Mouse (Mus musculus): ENCODE measurements around the gene Eaf2. TPM values are rescaled to one million over a fixed set of nuclear protein-coding genes. Genes with fewer than 3 reads are reported as not detected.

Gene Eaf2
- polyA plus RNA-seq, 1 experiment from 2014 or later, result 1.3 TPM

DNA sequence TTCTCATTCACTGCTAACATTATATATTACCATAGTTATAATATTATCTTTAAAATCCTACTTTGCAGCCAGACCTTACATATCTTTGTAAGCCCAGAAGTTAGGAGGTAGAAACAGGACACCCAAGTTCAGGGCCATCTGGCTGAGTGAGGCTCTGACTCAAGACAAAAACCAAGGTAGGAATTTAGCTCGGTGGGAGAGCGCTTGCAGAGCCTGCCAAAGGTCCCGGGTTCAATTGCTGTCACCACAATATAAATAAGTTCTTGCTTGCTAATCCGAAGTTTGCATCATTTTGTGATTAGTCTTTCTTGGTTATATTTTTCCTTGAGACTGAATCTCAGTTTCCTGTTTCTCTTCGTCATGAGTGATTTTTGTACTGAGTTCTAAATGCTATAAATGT lies 28.4 kb upstream of the Eaf2 start:
- WGBS, result 84% methylated on average over 5 of the region's 5 CpGs
- H3K4me1 ChIP-seq (replicated peaks; ENCODE audit: control insufficient read depth, insufficient read depth, low read length), result no peaks in the 10 kb centered on the region
- no peaks in the 10 kb centered on the region for H3K9me3 ChIP-seq (ENCODE audit: control insufficient read depth, low read length)
- H3K27me3 ChIP-seq (ENCODE audit: control insufficient read depth, insufficient read depth, low read depth, low read length), result no peaks in the 10 kb centered on the region
- H3K36me3 ChIP-seq (ENCODE audit: control insufficient read depth, insufficient read depth, low read length), result peaks cover 24% of the 10 kb centered on the region
- no peak overlapping the region for H3K4me2 ChIP-seq (ENCODE audit: low read depth, low read length)
- H3K9ac ChIP-seq (ENCODE audit: low read length), result no peak overlapping the region
- ATAC-seq (ENCODE audit: low read depth), result no peak
- H3K27ac ChIP-seq (ENCODE audit: low read length), result no peak overlapping the region
- no peak overlapping the region for H3K4me3 ChIP-seq (ENCODE audit: low read length)

DNA sequence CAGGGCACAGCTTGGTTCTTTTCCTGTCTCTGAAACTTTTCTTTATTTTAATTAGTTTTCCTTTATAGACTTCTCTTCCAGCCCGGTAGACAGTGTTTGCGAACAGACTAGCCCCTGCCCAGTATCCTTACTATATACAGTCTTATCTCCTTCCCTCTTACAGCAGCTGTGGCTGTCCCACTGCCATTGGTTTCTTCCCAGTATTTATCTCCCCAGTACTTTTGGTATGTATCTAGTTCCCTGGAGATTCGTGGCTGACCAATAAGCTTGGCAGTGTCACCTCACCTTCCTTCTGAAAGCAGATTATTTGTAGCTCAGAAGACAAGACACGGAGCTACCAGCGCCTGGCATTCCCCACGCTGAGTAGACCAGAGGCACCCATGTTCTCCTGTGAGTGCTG lies 21.9 kb upstream of the Eaf2 start:
- Histone ChIP-seq H3K4me1 (replicated peaks; ENCODE audit: control insufficient read depth, insufficient read depth, low read length) (no peaks in the 10 kb centered on the region), H3K9ac (ENCODE audit: low read length) (no peak overlapping the region), H3K36me3 (ENCODE audit: control insufficient read depth, insufficient read depth, low read length) (peaks cover 33% of the 10 kb centered on the region), H3K27ac (ENCODE audit: low read length) (no peak overlapping the region), H3K4me3 (ENCODE audit: low read length) (no peak overlapping the region), H3K27me3 (ENCODE audit: control insufficient read depth, insufficient read depth, low read depth, low read length) (no peaks in the 10 kb centered on the region), H3K9me3 (ENCODE audit: control insufficient read depth, low read length) (no peaks in the 10 kb centered on the region), H3K4me2 (ENCODE audit: low read depth, low read length) (no peak overlapping the region)
- 86% methylated on average over 6 of the region's 6 CpGs for WGBS
- ATAC-seq (ENCODE audit: low read depth), result no peak

DNA sequence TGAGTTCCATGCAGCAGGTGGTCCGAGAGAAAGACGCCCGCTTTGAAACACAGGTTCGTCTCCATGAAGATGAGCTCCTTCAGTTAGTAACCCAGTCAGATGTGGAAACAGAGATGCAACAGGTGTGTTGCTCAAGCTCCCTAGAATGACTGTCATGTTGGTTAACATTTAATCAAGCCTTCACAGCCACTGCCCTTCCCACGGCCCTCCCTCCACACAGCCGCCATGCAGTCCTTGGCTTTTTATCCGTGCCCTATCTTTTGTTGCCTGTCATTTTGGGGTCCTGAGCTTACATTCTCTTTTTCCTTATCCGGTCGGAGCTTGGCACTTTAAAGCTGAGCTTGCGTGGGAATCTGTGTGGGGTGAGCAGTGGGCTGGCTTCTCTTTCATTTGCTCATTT lies 18.5 kb upstream of the Eaf2 start:
- H3K4me3 ChIP-seq (ENCODE audit: low read length), result no peak overlapping the region
- no peak for ATAC-seq (ENCODE audit: low read depth)
- H3K27me3 ChIP-seq (ENCODE audit: control insufficient read depth, insufficient read depth, low read depth, low read length), result no peaks in the 10 kb centered on the region
- no peaks in the 10 kb centered on the region for H3K4me1 ChIP-seq (replicated peaks; ENCODE audit: control insufficient read depth, insufficient read depth, low read length)
- H3K9ac ChIP-seq (ENCODE audit: low read length), result no peak overlapping the region
- peaks cover 26% of the 10 kb centered on the region for H3K36me3 ChIP-seq (ENCODE audit: control insufficient read depth, insufficient read depth, low read length)
- 92% methylated on average over 10 of the region's 10 CpGs for WGBS
- no peak overlapping the region for H3K4me2 ChIP-seq (ENCODE audit: low read depth, low read length)
- H3K9me3 ChIP-seq (ENCODE audit: control insufficient read depth, low read length), result no peaks in the 10 kb centered on the region
- no peak overlapping the region for H3K27ac ChIP-seq (ENCODE audit: low read length)

DNA sequence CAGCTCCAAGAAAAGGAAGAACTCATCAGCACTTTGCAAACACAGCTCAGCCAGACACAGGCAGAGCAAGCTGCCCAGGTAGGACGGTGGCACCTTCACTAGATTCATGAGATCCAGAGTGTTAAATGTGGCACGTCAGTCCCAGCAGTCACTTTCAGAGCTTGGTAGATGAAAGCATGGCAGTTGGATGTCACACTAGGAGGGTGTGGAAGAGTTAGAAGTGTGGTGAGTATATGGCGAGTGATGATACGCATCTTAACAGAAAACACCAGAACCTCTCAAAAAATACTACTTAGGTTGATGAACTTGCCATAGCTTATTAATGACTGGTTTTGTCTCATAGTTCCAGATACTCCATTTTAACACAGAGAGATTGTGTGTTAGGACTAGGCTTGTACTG lies 16.6 kb upstream of the Eaf2 start:
- Histone ChIP-seq H3K4me2 (ENCODE audit: low read depth, low read length) (no peak overlapping the region), H3K9ac (ENCODE audit: low read length) (no peak overlapping the region), H3K36me3 (ENCODE audit: control insufficient read depth, insufficient read depth, low read length) (peaks cover 24% of the 10 kb centered on the region), H3K27me3 (ENCODE audit: control insufficient read depth, insufficient read depth, low read depth, low read length) (no peaks in the 10 kb centered on the region), H3K9me3 (ENCODE audit: control insufficient read depth, low read length) (no peaks in the 10 kb centered on the region), H3K4me3 (ENCODE audit: low read length) (no peak overlapping the region), H3K27ac (ENCODE audit: low read length) (no peak overlapping the region), H3K4me1 (replicated peaks; ENCODE audit: control insufficient read depth, insufficient read depth, low read length) (no peaks in the 10 kb centered on the region)
- WGBS, result 95% methylated on average over 4 of the region's 4 CpGs
- ATAC-seq (ENCODE audit: low read depth), result no peak

DNA sequence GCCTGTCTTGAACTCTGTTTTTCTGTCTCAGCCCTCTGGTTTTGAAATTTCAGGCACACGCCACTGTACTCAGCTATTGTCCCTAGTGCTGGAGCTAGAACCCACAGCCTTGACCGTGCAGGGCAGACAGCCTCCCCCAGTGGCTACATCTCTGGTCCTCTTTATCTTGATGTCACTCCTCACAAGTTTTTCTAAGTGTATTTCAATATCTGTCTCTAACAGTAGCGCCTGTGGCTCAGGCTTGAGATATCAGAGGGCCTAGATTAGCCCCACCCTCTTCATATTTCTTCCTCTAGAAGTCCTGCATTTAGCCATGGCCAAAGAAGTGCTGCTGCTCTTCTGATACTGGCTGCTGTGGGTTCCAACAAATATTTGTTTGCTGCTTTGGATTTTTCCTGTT lies 15.8 kb upstream of the Eaf2 start:
- Histone ChIP-seq H3K4me3 (ENCODE audit: low read length) (no peak overlapping the region), H3K27ac (ENCODE audit: low read length) (no peak overlapping the region), H3K27me3 (ENCODE audit: control insufficient read depth, insufficient read depth, low read depth, low read length) (no peaks in the 10 kb centered on the region), H3K9me3 (ENCODE audit: control insufficient read depth, low read length) (no peaks in the 10 kb centered on the region), H3K4me1 (replicated peaks; ENCODE audit: control insufficient read depth, insufficient read depth, low read length) (no peaks in the 10 kb centered on the region), H3K9ac (ENCODE audit: low read length) (no peak overlapping the region), H3K4me2 (ENCODE audit: low read depth, low read length) (no peak overlapping the region), H3K36me3 (ENCODE audit: control insufficient read depth, insufficient read depth, low read length) (peaks cover 24% of the 10 kb centered on the region)
- 91% methylated on average over 3 of the region's 3 CpGs for WGBS
- ATAC-seq (ENCODE audit: low read depth), result no peak

DNA sequence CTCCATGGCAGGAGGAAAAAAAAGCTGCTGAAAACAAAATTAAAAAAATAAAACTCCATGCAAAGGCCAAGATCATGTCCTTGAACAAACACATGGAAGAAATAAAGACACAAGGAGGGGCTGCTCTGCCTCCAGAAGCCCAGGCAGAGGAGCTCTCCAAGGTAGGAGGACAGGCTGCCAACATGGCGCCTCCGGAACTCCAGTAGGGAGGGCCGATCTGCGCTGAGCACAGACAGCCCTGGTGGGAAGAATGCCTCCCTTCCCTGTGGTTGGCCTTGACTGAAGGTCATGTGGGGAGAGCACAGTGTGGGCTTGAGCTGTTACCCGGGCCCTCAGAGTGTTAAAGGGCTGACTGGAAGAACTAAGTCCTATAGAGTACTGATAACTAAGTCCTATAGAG lies 12.7 kb upstream of the Eaf2 start:
- Histone ChIP-seq H3K36me3 (ENCODE audit: control insufficient read depth, insufficient read depth, low read length) (peaks cover 14% of the 10 kb centered on the region), H3K27me3 (ENCODE audit: control insufficient read depth, insufficient read depth, low read depth, low read length) (no peaks in the 10 kb centered on the region), H3K27ac (ENCODE audit: low read length) (no peak overlapping the region), H3K4me2 (ENCODE audit: low read depth, low read length) (no peak overlapping the region), H3K4me3 (ENCODE audit: low read length) (no peak overlapping the region), H3K4me1 (replicated peaks; ENCODE audit: control insufficient read depth, insufficient read depth, low read length) (no peaks in the 10 kb centered on the region), H3K9ac (ENCODE audit: low read length) (no peak overlapping the region), H3K9me3 (ENCODE audit: control insufficient read depth, low read length) (no peaks in the 10 kb centered on the region)
- ATAC-seq (ENCODE audit: low read depth), result no peak
- WGBS, result 85% methylated on average over 5 of the region's 5 CpGs

DNA sequence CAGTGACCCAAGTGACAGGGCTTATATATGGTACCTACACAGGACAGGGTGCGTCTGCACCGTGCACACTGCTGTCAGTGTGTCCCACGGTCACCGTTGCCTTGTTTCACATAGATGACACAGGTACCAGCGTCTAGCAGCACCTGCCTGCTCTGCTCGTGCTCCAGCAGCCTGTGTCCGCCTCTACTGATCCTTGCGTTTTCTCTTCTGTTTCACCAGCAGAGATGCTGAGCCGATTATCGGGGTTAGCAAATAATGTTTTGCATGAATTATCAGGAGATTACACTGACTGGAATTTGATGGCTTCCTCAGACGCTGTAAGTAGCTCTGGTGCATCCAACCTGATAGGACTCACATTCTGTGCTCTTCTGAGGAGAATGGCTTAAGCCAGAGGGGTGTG lies 11.1 kb upstream of the Eaf2 start:
- ATAC-seq (ENCODE audit: low read depth), result no peak
- Histone ChIP-seq H3K9me3 (ENCODE audit: control insufficient read depth, low read length) (no peaks in the 10 kb centered on the region), H3K4me2 (ENCODE audit: low read depth, low read length) (no peak overlapping the region), H3K4me3 (ENCODE audit: low read length) (no peak overlapping the region), H3K4me1 (replicated peaks; ENCODE audit: control insufficient read depth, insufficient read depth, low read length) (no peaks in the 10 kb centered on the region), H3K9ac (ENCODE audit: low read length) (no peak overlapping the region), H3K27ac (ENCODE audit: low read length) (no peak overlapping the region), H3K27me3 (ENCODE audit: control insufficient read depth, insufficient read depth, low read depth, low read length) (no peaks in the 10 kb centered on the region), H3K36me3 (ENCODE audit: control insufficient read depth, insufficient read depth, low read length) (peaks cover 7% of the 10 kb centered on the region)
- WGBS, result 91% methylated on average over 11 of the region's 11 CpGs

DNA sequence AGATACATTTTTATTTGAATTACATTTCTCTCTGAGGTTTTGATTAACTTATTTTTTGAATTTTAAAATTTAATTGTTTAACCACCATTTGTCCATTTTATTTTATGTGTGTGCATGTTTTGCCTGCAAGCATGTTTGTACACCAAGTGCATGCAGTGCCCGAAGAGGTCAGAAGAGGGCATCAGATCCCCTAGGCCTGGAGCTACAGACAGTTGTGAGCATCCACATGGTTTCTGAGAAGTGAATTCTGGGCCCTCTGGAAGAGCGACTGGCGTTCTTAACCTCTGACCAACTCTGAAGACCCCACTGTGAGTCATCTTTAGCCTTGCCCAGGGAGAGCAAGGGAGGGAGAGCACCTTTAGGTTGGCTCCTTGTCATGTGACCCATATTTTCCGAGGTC lies 10.1 kb upstream of the Eaf2 start:
- Histone ChIP-seq H3K36me3 (ENCODE audit: control insufficient read depth, insufficient read depth, low read length) (peaks cover 7% of the 10 kb centered on the region), H3K27ac (ENCODE audit: low read length) (no peak overlapping the region), H3K4me1 (replicated peaks; ENCODE audit: control insufficient read depth, insufficient read depth, low read length) (no peaks in the 10 kb centered on the region), H3K9ac (ENCODE audit: low read length) (no peak overlapping the region), H3K4me2 (ENCODE audit: low read depth, low read length) (no peak overlapping the region), H3K27me3 (ENCODE audit: control insufficient read depth, insufficient read depth, low read depth, low read length) (no peaks in the 10 kb centered on the region), H3K4me3 (ENCODE audit: low read length) (no peak overlapping the region), H3K9me3 (ENCODE audit: control insufficient read depth, low read length) (no peaks in the 10 kb centered on the region)
- WGBS, result 85% methylated on average over 4 of the region's 4 CpGs
- no peak for ATAC-seq (ENCODE audit: low read depth)

DNA sequence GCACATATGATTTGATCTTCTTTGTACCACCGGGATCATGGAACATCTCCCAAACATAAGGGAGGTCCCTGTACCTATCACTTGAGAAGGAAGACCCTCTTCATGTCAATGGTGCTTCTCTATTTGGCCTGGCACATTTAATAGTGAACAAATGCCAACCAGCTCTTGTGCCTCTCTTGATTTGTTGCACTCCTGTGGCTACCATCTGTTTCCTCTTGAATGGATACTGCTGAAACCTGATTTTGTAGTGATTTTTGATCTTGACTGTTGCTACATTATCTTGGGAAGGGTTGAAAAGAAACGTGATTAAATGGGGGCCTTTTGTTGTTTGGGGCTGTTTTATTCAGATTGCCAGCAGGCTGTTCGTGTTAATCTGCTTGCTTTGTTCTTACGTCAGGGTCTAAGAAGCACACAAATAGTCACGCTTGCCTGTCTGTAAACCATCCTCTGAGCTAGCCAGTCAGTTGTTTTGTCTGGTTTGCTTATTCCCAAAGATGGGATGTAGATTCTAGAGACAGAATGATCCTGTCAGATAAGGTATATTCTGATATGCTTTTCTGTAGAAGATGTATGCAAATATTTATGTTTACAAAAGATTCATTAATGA lies 8.0 kb upstream of the Eaf2 start:
- 75% methylated on average over 5 of the region's 5 CpGs for WGBS
- no peaks in the 10 kb centered on the region for H3K27me3 ChIP-seq (ENCODE audit: control insufficient read depth, insufficient read depth, low read depth, low read length)
- no peak overlapping the region for H3K9ac ChIP-seq (ENCODE audit: low read length)
- peaks cover 5% of the 10 kb centered on the region; the same call in 1 of the 2 replicates for H3K4me1 ChIP-seq (replicated peaks; ENCODE audit: control insufficient read depth, insufficient read depth, low read length)
- no peak overlapping the region for H3K27ac ChIP-seq (ENCODE audit: low read length)
- no peak overlapping the region for H3K4me2 ChIP-seq (ENCODE audit: low read depth, low read length)
- no peak overlapping the region for H3K4me3 ChIP-seq (ENCODE audit: low read length)
- ATAC-seq (ENCODE audit: low read depth), result no peak
- peaks cover 7% of the 10 kb centered on the region for H3K36me3 ChIP-seq (ENCODE audit: control insufficient read depth, insufficient read depth, low read length)
- H3K9me3 ChIP-seq (ENCODE audit: control insufficient read depth, low read length), result no peaks in the 10 kb centered on the region

DNA sequence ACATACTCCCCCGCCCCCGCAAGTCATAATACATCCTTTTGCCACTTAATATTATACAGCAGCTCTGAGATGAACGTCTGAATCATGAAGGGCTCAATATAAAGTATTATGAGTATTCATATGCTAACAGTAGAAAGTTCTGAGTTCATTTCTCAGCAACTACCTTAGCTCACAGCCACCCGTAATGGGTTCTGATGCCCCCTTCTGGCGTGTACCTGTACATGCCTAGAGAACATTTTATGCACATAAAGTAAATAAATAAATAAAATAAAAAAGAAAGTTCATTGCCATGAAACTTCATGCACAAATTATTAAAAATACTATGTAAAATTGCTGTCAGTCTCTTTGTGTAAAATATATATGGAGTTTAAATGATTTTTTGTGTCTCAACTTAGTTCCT lies 2.5 kb upstream of the Eaf2 start:
- H3K9ac ChIP-seq (ENCODE audit: low read length), result no peak overlapping the region
- H3K9me3 ChIP-seq (ENCODE audit: control insufficient read depth, low read length), result no peaks in the 10 kb centered on the region
- H3K4me1 ChIP-seq (replicated peaks; ENCODE audit: control insufficient read depth, insufficient read depth, low read length), result peaks cover 13% of the 10 kb centered on the region
- no peak overlapping the region for H3K4me2 ChIP-seq (ENCODE audit: low read depth, low read length)
- peaks cover under 1% of the 10 kb centered on the region for H3K36me3 ChIP-seq (ENCODE audit: control insufficient read depth, insufficient read depth, low read length)
- no peak overlapping the region for H3K4me3 ChIP-seq (ENCODE audit: low read length)
- ATAC-seq (ENCODE audit: low read depth), result no peak
- 64% methylated on average over 5 of the region's 5 CpGs for WGBS
- no peaks in the 10 kb centered on the region for H3K27me3 ChIP-seq (ENCODE audit: control insufficient read depth, insufficient read depth, low read depth, low read length)
- no peak overlapping the region for H3K27ac ChIP-seq (ENCODE audit: low read length)

All from lung, embryonic 16.5 days (tissue).